In the genomic region with DNA sequence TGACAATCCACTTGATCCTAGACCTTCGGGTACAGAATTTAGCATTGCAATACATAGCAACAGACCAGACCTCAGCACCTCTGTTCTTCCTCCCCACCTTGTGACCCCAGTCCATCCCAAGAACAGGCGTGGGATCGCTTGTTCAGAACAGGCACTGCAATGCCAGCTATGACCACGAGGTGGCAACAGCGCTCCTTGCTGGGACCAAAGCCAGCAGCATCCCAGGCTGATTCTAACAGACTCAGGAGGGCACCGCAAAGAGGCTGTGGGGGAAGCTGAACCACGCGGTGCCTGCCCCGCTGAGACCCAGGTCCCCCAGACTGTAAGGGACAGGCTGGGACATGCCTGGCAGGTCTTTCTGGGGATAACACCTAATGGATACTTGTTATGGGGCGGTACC, we compare ENCODE assay signal across 9 mouse cellular contexts. TPM values are rescaled to one million over a fixed set of nuclear protein-coding genes. Genes with fewer than 3 reads are reported as not detected.
DNase-seq lines count a peak whose midpoint lies in the region; ATAC-seq and TF ChIP-seq lines count a peak whose summit lies in the region.
"Had no signal": no experiment of that assay in that cellular context is flagged by ENCODE, and none has a peak within 500 bp of the region (broad histone marks: within the 10 kb centered on the region; RNA-seq: fewer than 3 reads in every experiment).

No protein-coding gene starts in this region.

- TF ChIP-seq POLR2A in MEL (IDR thresholded peaks at IDR 0.05; ENCODE audit: control insufficient read depth in 1 of 2, insufficient read depth in 1 of 2, low read depth in 1 of 2, low read length in 2 of 2, poor library complexity in 1 of 2) = no peak

- no peak for TF ChIP-seq EP300 in MEL (IDR thresholded peaks at IDR 0.05; ENCODE audit: low read depth in 1 of 2, low read length in 2 of 2)

- no peak overlapping the region for H3K4me3 ChIP-seq in MEL (ENCODE audit: control insufficient read depth in 1 of 2, insufficient read depth in 1 of 2, low read depth in 2 of 2, low read length in 2 of 2)
- no peak overlapping the region for H3K4me3 ChIP-seq in forebrain, embryonic 16.5 days (replicated peaks; ENCODE audit: low read length)
- no peak overlapping the region for H3K4me3 ChIP-seq in hindbrain, embryonic 11.5 days (ENCODE audit: low read depth, low read length)

- no peaks in the 10 kb centered on the region for H3K36me3 ChIP-seq in MEL (ENCODE audit: control insufficient read depth in 1 of 2, insufficient read depth in 2 of 2, low read length in 2 of 2)
- H3K36me3 ChIP-seq in forebrain, embryonic 16.5 days (ENCODE audit: control insufficient read depth, insufficient read depth) = no peaks in the 10 kb centered on the region
- no peaks in the 10 kb centered on the region for H3K36me3 ChIP-seq in hindbrain, embryonic 11.5 days (ENCODE audit: control insufficient read depth, insufficient read depth, low read length)

- DNase-seq in MEL (ENCODE audit: low read depth, low spot score) = peak; percentile 88
- peak; percentile 89 to 94 for DNase-seq in cerebellum, adult 18-20 months
- peak; percentile 96 for DNase-seq in hindbrain, embryonic 11.5 days (ENCODE audit: low spot score)
- peak; percentile 83 for DNase-seq in layer of hippocampus, adult 9-11 months
- peak; percentile 92 for DNase-seq in lung, postnatal 10 days
- peak; percentile 84 for DNase-seq in ovary, postnatal 36 days (ENCODE audit: low spot score)
- DNase-seq in thymus, postnatal 25 days = peak; percentile 92

- H3K27ac ChIP-seq in MEL (ENCODE audit: control insufficient read depth, low read depth, low read length) = no peak overlapping the region
- H3K27ac ChIP-seq in forebrain, embryonic 16.5 days (ENCODE audit: low read length) = no peak overlapping the region
- no peak overlapping the region for H3K27ac ChIP-seq in hindbrain, embryonic 11.5 days (ENCODE audit: low read depth, low read length)

- TF ChIP-seq CTCF in MEL (IDR thresholded peaks at IDR 0.05 in 2 of 3, conservative IDR thresholded peaks at IDR 0.05 in 1 of 3; ENCODE audit: control insufficient read depth in 1 of 3, insufficient read depth in 1 of 3, low read depth in 2 of 3, low read length in 3 of 3, poor library complexity in 1 of 3, severe bottlenecking in 1 of 3) = peak; percentile 98 to 100 (median 99)

- H3K79me2 ChIP-seq in MEL (ENCODE audit: control insufficient read depth, insufficient read depth, low read length, poor library complexity) = no peaks in the 10 kb centered on the region

- H3K4me2 ChIP-seq in forebrain, embryonic 16.5 days (ENCODE audit: low read length) = no peak overlapping the region
- H3K4me2 ChIP-seq in hindbrain, embryonic 11.5 days (replicated peaks; ENCODE audit: low read depth, low read length) = no peak overlapping the region

- H3K27me3 ChIP-seq in MEL (ENCODE audit: control insufficient read depth in 1 of 2, insufficient read depth in 2 of 2, low read length in 2 of 2) = no peaks in the 10 kb centered on the region
- H3K27me3 ChIP-seq in forebrain, embryonic 16.5 days (replicated peaks; ENCODE audit: control insufficient read depth, insufficient read depth, low read length) = no peaks in the 10 kb centered on the region
- H3K27me3 ChIP-seq in hindbrain, embryonic 11.5 days (ENCODE audit: control insufficient read depth, insufficient read depth, low read length) = no peaks in the 10 kb centered on the region

- H3K9me3 ChIP-seq in MEL (replicated peaks; ENCODE audit: insufficient read depth, low read length) = no peaks in the 10 kb centered on the region
- H3K9me3 ChIP-seq in forebrain, embryonic 16.5 days (ENCODE audit: control insufficient read depth, low read length) = no peaks in the 10 kb centered on the region
- H3K9me3 ChIP-seq in hindbrain, embryonic 11.5 days (ENCODE audit: control insufficient read depth, low read length) = no peaks in the 10 kb centered on the region

- H3K4me1 ChIP-seq in MEL (ENCODE audit: control insufficient read depth in 1 of 2, insufficient read depth in 2 of 2, low read length in 2 of 2) = no peaks in the 10 kb centered on the region
- H3K4me1 ChIP-seq in forebrain, embryonic 16.5 days (replicated peaks; ENCODE audit: control insufficient read depth, insufficient read depth, low read length) = peaks cover 3% of the 10 kb centered on the region; the same call in 1 of the 2 replicates
- peaks cover 2% of the 10 kb centered on the region; the same call in 1 of the 2 replicates for H3K4me1 ChIP-seq in hindbrain, embryonic 11.5 days (replicated peaks; ENCODE audit: control insufficient read depth, insufficient read depth, low read length)

- peak; percentile 98 for TF ChIP-seq RAD21 in MEL (IDR thresholded peaks at IDR 0.05; ENCODE audit: low read depth, low read length)

- no peak overlapping the region for H3K9ac ChIP-seq in MEL (ENCODE audit: control insufficient read depth, low read depth, low read length, poor library complexity, severe bottlenecking)
- H3K9ac ChIP-seq in forebrain, embryonic 16.5 days (replicated peaks; ENCODE audit: low read depth, low read length) = no peak overlapping the region
- H3K9ac ChIP-seq in hindbrain, embryonic 11.5 days (ENCODE audit: low read depth, low read length) = no peak overlapping the region

- ATAC-seq in forebrain, embryonic 16.5 days = peak; percentile 72
- ATAC-seq in hindbrain, embryonic 11.5 days (ENCODE audit: low FRiP score) = no peak

- whole genome bisulfite sequencing in forebrain, embryonic 16.5 days = 4% methylated on average over 10 of the region's 10 CpGs
- 5% methylated on average over 10 of the region's 10 CpGs for WGBS in hindbrain, embryonic 11.5 days

TF ChIP-seq in MEL, 35 proteins besides CTCF, POLR2A, EP300 and RAD21:
- TF ChIP-seq TBP (IDR thresholded peaks at IDR 0.05; ENCODE audit: low read depth, low read length) (0 out of 2 replicates have a peak, but pooled peaks have one; percentile 24), MEF2A (IDR thresholded peaks at IDR 0.05; ENCODE audit: extremely low read depth, insufficient replicate concordance, low read depth, low read length, poor library complexity, severe bottlenecking) (no peak), MAZ (IDR thresholded peaks at IDR 0.05; ENCODE audit: low read depth, low read length) (no peak), MYB (IDR thresholded peaks at IDR 0.05; ENCODE audit: low read depth, low read length) (no peak), USF2 (IDR thresholded peaks at IDR 0.05; ENCODE audit: borderline replicate concordance in 1 of 2, insufficient read depth in 1 of 2, low read depth in 1 of 2, low read length in 2 of 2) (no peak), TCF12 (IDR thresholded peaks at IDR 0.05; ENCODE audit: low read depth, low read length) (no peak), RCOR1 (IDR thresholded peaks at IDR 0.05; ENCODE audit: low read depth, low read length) (peak; percentile 42; the same call in 1 of the 2 replicates), ZC3H11A (IDR thresholded peaks at IDR 0.05; ENCODE audit: low read depth, low read length) (peak; percentile 94), HCFC1 (IDR thresholded peaks at IDR 0.05; ENCODE audit: low read depth, low read length) (0 out of 2 replicates have a peak, but pooled peaks have one; percentile 40), SMC3 (IDR thresholded peaks at IDR 0.05; ENCODE audit: low read depth, low read length) (peak; percentile 96), UBTF (IDR thresholded peaks at IDR 0.05; ENCODE audit: borderline replicate concordance, insufficient read depth, low read depth, low read length) (no peak), BHLHE40 (IDR thresholded peaks at IDR 0.05; ENCODE audit: borderline replicate concordance, low read depth, low read length) (peak; percentile 49), TAL1 (IDR thresholded peaks at IDR 0.05; ENCODE audit: low read length) (no peak), MAFK (IDR thresholded peaks at IDR 0.05; ENCODE audit: borderline replicate concordance, low read depth, low read length) (no peak), GABPA (IDR thresholded peaks at IDR 0.05; ENCODE audit: low read depth, low read length) (no peak), MYC (IDR thresholded peaks at IDR 0.05; ENCODE audit: low read depth, low read length) (peak; percentile 52; the same call in 1 of the 2 replicates), MAX (IDR thresholded peaks at IDR 0.05; ENCODE audit: low read length) (peak; percentile 71), MXI1 (IDR thresholded peaks at IDR 0.05; ENCODE audit: low read depth, low read length) (0 out of 2 replicates have a peak, but pooled peaks have one; percentile 29), SIN3A (IDR thresholded peaks at IDR 0.05; ENCODE audit: low read length) (peak; percentile 66; the same call in 1 of the 2 replicates), ZNF384 (IDR thresholded peaks at IDR 0.05; ENCODE audit: low read depth, low read length) (no peak), CHD1 (IDR thresholded peaks at IDR 0.05; ENCODE audit: low read depth, low read length) (no peak)

RNA-seq across cellular contexts. Expression of a gene that starts 13.5 kb away (rescaled TPM):
- total RNA-seq in MEL (2012; rRNA removed) = not detected in 2 replicates
- polyA plus RNA-seq in MEL (2012; ENCODE audit: insufficient read depth in 1 of 2, insufficient read length in 2 of 2, low read depth in 1 of 2, low replicate concordance in 2 of 2, missing spikeins in 1 of 2) = under 1 TPM in 1 of 2 experiments, not detected in 1; 0.06 TPM
- 3.0 and 4.0 TPM in 2 replicates for polyA plus RNA-seq in forebrain, embryonic 16.5 days (2015; fragmentation: Nextera tagmentation; extraction: Ambion mirVana)
- 2.5 and 3.6 TPM in 2 replicates for polyA plus RNA-seq in hindbrain, embryonic 11.5 days (2014; fragmentation: Nextera tagmentation; extraction: Ambion mirVana)
- polyA plus RNA-seq: liver, embryonic 16.5 days had no signal

RNA-seq across cellular contexts. Expression of a gene that starts 21.6 kb away (rescaled TPM):
- 96.0 and 106 TPM in 2 replicates for total RNA-seq in MEL (2012; rRNA removed)
- 100 to 1,000 TPM in 1 of 2 experiments, not detected in 1; 112 TPM for polyA plus RNA-seq in MEL (2012; ENCODE audit: insufficient read depth in 1 of 2, insufficient read length in 2 of 2, low read depth in 1 of 2, low replicate concordance in 2 of 2, missing spikeins in 1 of 2)
- 107 and 113 TPM in 2 replicates for polyA plus RNA-seq in forebrain, embryonic 16.5 days (2015; fragmentation: Nextera tagmentation; extraction: Ambion mirVana)
- 305 and 319 TPM in 2 replicates for polyA plus RNA-seq in hindbrain, embryonic 11.5 days (2014; fragmentation: Nextera tagmentation; extraction: Ambion mirVana)

RNA-seq across cellular contexts. Expression of a gene that starts 30.8 kb away (rescaled TPM):
- total RNA-seq in MEL (2012; rRNA removed) = 20.6 and 21.5 TPM in 2 replicates
- 10 to 100 TPM in 1 of 2 experiments, not detected in 1; 56.5 TPM for polyA plus RNA-seq in MEL (2012; ENCODE audit: insufficient read depth in 1 of 2, insufficient read length in 2 of 2, low read depth in 1 of 2, low replicate concordance in 2 of 2, missing spikeins in 1 of 2)
- 31.9 and 49.8 TPM in 2 replicates for polyA plus RNA-seq in forebrain, embryonic 16.5 days (2015; fragmentation: Nextera tagmentation; extraction: Ambion mirVana)
- 17.1 and 19.0 TPM in 2 replicates for polyA plus RNA-seq in hindbrain, embryonic 11.5 days (2014; fragmentation: Nextera tagmentation; extraction: Ambion mirVana)
